Mouse (Mus musculus): ENCODE results near the gene Spaca1.
"Not testable (repeated sequence)": the region's sequence is repeated elsewhere in the genome, so short reads cannot be mapped to it uniquely, and the experiment has no call there.

The Spaca1 gene

GRCm38 (mm10) chr4:34049571-34050255, at the start of gene Spaca1:
Spaca1 (minus strand) TSS chr4:34050191.
- no peak for DNase-seq (ENCODE audit: low read depth in 2 of 2, low spot score in 2 of 2)

- not testable (repeated sequence) for DNase-seq (ENCODE audit: low read depth in 2 of 2, low spot score in 2 of 2)
Observed at GRCm38 (mm10) chr4:34087286-34087685, 37.3 kb upstream of the Spaca1 start.

GRCm38 (mm10) chr4:34081064-34081463, 31.1 kb upstream of the Spaca1 start:
- DNase-seq (ENCODE audit: low read depth in 2 of 2, low spot score in 2 of 2), result no peak

- DNase-seq (ENCODE audit: low read depth in 2 of 2, low spot score in 2 of 2), result no peak
Observed at GRCm38 (mm10) chr4:34069002-34069401, 19.0 kb upstream of the Spaca1 start.

GRCm38 (mm10) chr4:34058320-34058719, 8.3 kb upstream of the Spaca1 start:
- DNase-seq (ENCODE audit: low read depth in 2 of 2, low spot score in 2 of 2), result no peak

- DNase-seq (ENCODE audit: low read depth in 2 of 2, low spot score in 2 of 2), result no peak
Observed at GRCm38 (mm10) chr4:34026771-34027170, 23.2 kb downstream of the Spaca1 start.

GRCm38 (mm10) chr4:34021456-34021855, 28.5 kb downstream of the Spaca1 start:
- no peak for DNase-seq (ENCODE audit: low read depth in 2 of 2, low spot score in 2 of 2)

GRCm38 (mm10) chr4:33996382-33996781, 53.6 kb downstream of the Spaca1 start:
- DNase-seq (ENCODE audit: low read depth in 2 of 2, low spot score in 2 of 2), result no peak

GRCm38 (mm10) chr4:33992687-33993086, 57.3 kb downstream of the Spaca1 start:
- DNase-seq (ENCODE audit: low read depth in 2 of 2, low spot score in 2 of 2), result peak in 1 of 2 experiments; percentile 6

- DNase-seq (ENCODE audit: low read depth in 2 of 2, low spot score in 2 of 2), result peak in 1 of 2 experiments; percentile 15
Observed at GRCm38 (mm10) chr4:33988466-33989089, 61.4 kb downstream of the Spaca1 start.

Measured in CD8-positive naive resting alpha-beta T cell, adult 2 months (primary cell).